Mouse (Mus musculus) CH12.LX (cell line): Measurements from ENCODE around the gene 5330417H12Rik. TPM values are rescaled to one million over a fixed set of nuclear protein-coding genes. Genes with fewer than 3 reads are reported as not detected.

Experiments used
- DNase-seq: peaks from one replicate; pipeline ENCODE4 v3.0.0-alpha.2; 2013; ENCODE audit errors: extremely low read depth
- H3K27ac ChIP-seq: 2 replicates; pipeline ENCODE4 v1.5.1; 2012; ENCODE audit warnings: low read depth, mild to moderate bottlenecking, control low read depth, moderate library complexity; ENCODE audit not compliant: insufficient read depth
- H3K27me3 ChIP-seq: replicated peaks from 2 replicates; pipeline ENCODE3; 2012; ENCODE audit warnings: inconsistent platforms
- H3K36me3 ChIP-seq, 2 experiments: replicated peaks in 1 of 2; 2 replicates each; pipeline versions ENCODE3 to v1.6.1; 2012; ENCODE audit warnings: inconsistent platforms in 1 of 2, low read length in 1 of 2, mild to moderate bottlenecking in 1 of 2, mixed read lengths in 1 of 2, moderate library complexity in 1 of 2; ENCODE audit not compliant: control insufficient read depth in 1 of 2, insufficient read depth in 1 of 2
- H3K4me1 ChIP-seq, 2 experiments: 2 replicates each; pipeline ENCODE4 v1.6.1; 2012; ENCODE audit warnings: inconsistent platforms in 1 of 2, moderate library complexity in 1 of 2; ENCODE audit not compliant: insufficient read depth in 2 of 2, control insufficient read depth in 1 of 2
- H3K4me2 ChIP-seq: 2 replicates; pipeline ENCODE4 v1.6.1; 2012; ENCODE audit warnings: low read depth, mild to moderate bottlenecking, control low read depth; ENCODE audit not compliant: poor library complexity, insufficient read depth, severe bottlenecking
- H3K4me3 ChIP-seq, 3 experiments: fragments of 150-350 bp in 1 of 3; sonication (generic) in 1 of 3; replicated peaks in 1 of 3; 2 replicates each; pipeline versions ENCODE3 to v1.5.1; 2011 to 2012; ENCODE audit warnings: low read depth in 2 of 3, low read length in 2 of 3, mild to moderate bottlenecking in 2 of 3, moderate library complexity in 2 of 3, control low read depth in 1 of 3, improper control_type of control experiment in 1 of 3, inconsistent platforms in 1 of 3, mixed read lengths in 1 of 3; ENCODE audit not compliant: poor library complexity in 1 of 3
- H3K79me2 ChIP-seq: replicated peaks from 2 replicates; pipeline ENCODE4 v1.6.1; 2012; ENCODE audit warnings: mild to moderate bottlenecking, moderate library complexity; ENCODE audit not compliant: control insufficient read depth, poor library complexity, insufficient read depth, severe bottlenecking; ENCODE audit errors: extremely low read depth
- H3K9ac ChIP-seq: 2 replicates; pipeline ENCODE4 v1.6.1; 2012; ENCODE audit warnings: low read depth, mild to moderate bottlenecking, control low read depth, moderate library complexity; ENCODE audit not compliant: insufficient read depth
- H3K9me3 ChIP-seq: replicated peaks from 2 replicates; pipeline ENCODE3; 2012; ENCODE audit warnings: low read length, inconsistent platforms, mixed read lengths
- BHLHE40 ChIP-seq: IDR thresholded peaks from 2 replicates; pipeline ENCODE4 v1.6.1; 2011; ENCODE audit warnings: mild to moderate bottlenecking, low read depth, low read length, improper control_type of control experiment
- CHD1 ChIP-seq: IDR thresholded peaks from 2 replicates; pipeline ENCODE4 v1.6.1; 2012; ENCODE audit warnings: low read depth, low read length, improper control_type of control experiment, inconsistent platforms
- CHD2 ChIP-seq: IDR thresholded peaks from 2 replicates; pipeline ENCODE4 v1.6.1; 2011; ENCODE audit warnings: low read length, improper control_type of control experiment
- CTCF ChIP-seq, 2 experiments: IDR thresholded peaks in 1 of 2; conservative IDR thresholded peaks in 1 of 2; 2 replicates each; pipeline ENCODE4 v1.5.1; 2011 to 2012; ENCODE audit warnings: low read depth in 2 of 2, low read length in 2 of 2, improper control_type of control experiment in 1 of 2, inconsistent platforms in 1 of 2, mild to moderate bottlenecking in 1 of 2, moderate library complexity in 1 of 2
- E2F4 ChIP-seq: IDR thresholded peaks from 2 replicates; pipeline ENCODE4 v1.6.1; 2011; ENCODE audit warnings: low read depth, low read length, improper control_type of control experiment; ENCODE audit not compliant: insufficient replicate concordance
- ELF1 ChIP-seq: IDR thresholded peaks from 2 replicates; pipeline ENCODE4 v1.6.1; 2014; ENCODE audit warnings: low read depth, mild to moderate bottlenecking, inconsistent platforms, low read length, improper control_type of control experiment
- EP300 ChIP-seq: IDR thresholded peaks from 2 replicates; pipeline ENCODE4 v1.6.1; 2011; ENCODE audit warnings: low read length, improper control_type of control experiment
- ETS1 ChIP-seq: conservative IDR thresholded peaks from 2 replicates; pipeline ENCODE4 v1.6.1; 2012; ENCODE audit warnings: low read depth, mild to moderate bottlenecking, inconsistent platforms, low read length, improper control_type of control experiment, moderate library complexity
- GABPA ChIP-seq: IDR thresholded peaks from 2 replicates; pipeline ENCODE4 v1.6.1; 2012; ENCODE audit warnings: low read depth, low read length, improper control_type of control experiment, inconsistent platforms; ENCODE audit not compliant: insufficient replicate concordance
- HCFC1 ChIP-seq: IDR thresholded peaks from 2 replicates; pipeline ENCODE4 v1.6.1; 2012; ENCODE audit warnings: low read depth, mild to moderate bottlenecking, inconsistent platforms, low read length, improper control_type of control experiment
- IRF4 ChIP-seq: IDR thresholded peaks from 2 replicates; pipeline ENCODE4 v1.6.1; 2014; ENCODE audit warnings: low read depth, mild to moderate bottlenecking, inconsistent platforms, low read length, improper control_type of control experiment
- JUN ChIP-seq: IDR thresholded peaks from 2 replicates; pipeline ENCODE4 v1.6.1; 2011; ENCODE audit warnings: low read depth, mild to moderate bottlenecking, low read length, improper control_type of control experiment, moderate library complexity; ENCODE audit not compliant: insufficient read depth
- JUND ChIP-seq: conservative IDR thresholded peaks from 2 replicates; pipeline ENCODE4 v1.6.1; 2011; ENCODE audit warnings: low read depth, low read length, improper control_type of control experiment
- KAT2A ChIP-seq: IDR thresholded peaks from 2 replicates; pipeline ENCODE4 v1.6.1; 2012; ENCODE audit warnings: low read length, improper control_type of control experiment, inconsistent platforms; ENCODE audit not compliant: insufficient replicate concordance
- MAFK ChIP-seq: IDR thresholded peaks from 2 replicates; pipeline ENCODE4 v1.6.1; 2011; ENCODE audit warnings: low read length, improper control_type of control experiment; ENCODE audit not compliant: insufficient replicate concordance
- MAX ChIP-seq: IDR thresholded peaks from 2 replicates; pipeline ENCODE4 v1.6.1; 2011; ENCODE audit warnings: low read length, improper control_type of control experiment
- MAZ ChIP-seq: IDR thresholded peaks from 2 replicates; pipeline ENCODE4 v1.6.1; 2012; ENCODE audit warnings: low read depth, mild to moderate bottlenecking, inconsistent platforms, low read length, improper control_type of control experiment, moderate library complexity
- MEF2A ChIP-seq: IDR thresholded peaks from 2 replicates; pipeline ENCODE4 v1.6.1; 2014; ENCODE audit warnings: low read depth, mild to moderate bottlenecking, inconsistent platforms, low read length, improper control_type of control experiment, borderline replicate concordance
- MXI1 ChIP-seq: IDR thresholded peaks from 2 replicates; pipeline ENCODE4 v1.6.1; 2011; ENCODE audit warnings: mild to moderate bottlenecking, low read depth, low read length, improper control_type of control experiment
- MYC ChIP-seq: IDR thresholded peaks from 2 replicates; pipeline ENCODE4 v1.6.1; 2011; ENCODE audit warnings: low read depth, mild to moderate bottlenecking, improper control_type of control experiment, low read length
- NELFE ChIP-seq: IDR thresholded peaks from 2 replicates; pipeline ENCODE4 v1.6.1; 2011; ENCODE audit warnings: low read depth, low read length, improper control_type of control experiment
- NRF1 ChIP-seq: IDR thresholded peaks from 2 replicates; pipeline ENCODE4 v1.6.1; 2014; ENCODE audit warnings: low read depth, mild to moderate bottlenecking, inconsistent platforms, low read length, improper control_type of control experiment, moderate library complexity
- PAX5 ChIP-seq: IDR thresholded peaks from 2 replicates; pipeline ENCODE4 v1.6.1; 2012; ENCODE audit warnings: low read length, inconsistent platforms, mixed read lengths
- POLR2A ChIP-seq: IDR thresholded peaks from 2 replicates; pipeline ENCODE4 v1.6.1; 2011; ENCODE audit warnings: low read depth, mild to moderate bottlenecking, improper control_type of control experiment, low read length
- POLR2AphosphoS2 ChIP-seq: IDR thresholded peaks from 2 replicates; pipeline ENCODE4 v1.6.1; 2011; ENCODE audit warnings: low read depth, low read length, improper control_type of control experiment
- RAD21 ChIP-seq: IDR thresholded peaks from 2 replicates; pipeline ENCODE4 v1.6.1; 2011; ENCODE audit warnings: low read depth, mild to moderate bottlenecking, low read length, improper control_type of control experiment, moderate library complexity
- RCOR1 ChIP-seq: conservative IDR thresholded peaks from 2 replicates; pipeline ENCODE4 v1.6.1; 2012; ENCODE audit warnings: low read depth, mild to moderate bottlenecking, inconsistent platforms, low read length, improper control_type of control experiment
- SIN3A ChIP-seq: IDR thresholded peaks from 2 replicates; pipeline ENCODE4 v1.6.1; 2012; ENCODE audit warnings: low read length, improper control_type of control experiment, inconsistent platforms
- SMC3 ChIP-seq: IDR thresholded peaks from 2 replicates; pipeline ENCODE4 v1.6.1; 2011; ENCODE audit warnings: low read depth, low read length, improper control_type of control experiment
- TBP ChIP-seq: conservative IDR thresholded peaks from 2 replicates; pipeline ENCODE4 v1.6.1; 2011; ENCODE audit warnings: low read depth, low read length, improper control_type of control experiment
- TCF12 ChIP-seq: IDR thresholded peaks from 2 replicates; pipeline ENCODE4 v1.6.1; 2014; ENCODE audit warnings: low read depth, mild to moderate bottlenecking, inconsistent platforms, low read length, improper control_type of control experiment
- UBTF ChIP-seq: IDR thresholded peaks from 2 replicates; pipeline ENCODE4 v1.6.1; 2012; ENCODE audit warnings: low read depth, mild to moderate bottlenecking, inconsistent platforms, low read length, improper control_type of control experiment, moderate library complexity
- USF1 ChIP-seq: IDR thresholded peaks from 2 replicates; pipeline ENCODE4 v1.6.1; 2014; ENCODE audit warnings: low read depth, mild to moderate bottlenecking, inconsistent platforms, low read length, improper control_type of control experiment
- USF2 ChIP-seq: conservative IDR thresholded peaks from 2 replicates; pipeline ENCODE4 v1.6.1; 2011; ENCODE audit warnings: low read depth, low read length, improper control_type of control experiment
- ZC3H11A ChIP-seq: IDR thresholded peaks from 2 replicates; pipeline ENCODE4 v1.6.1; 2012; ENCODE audit warnings: low read depth, mild to moderate bottlenecking, inconsistent platforms, low read length, improper control_type of control experiment
- ZKSCAN1 ChIP-seq: IDR thresholded peaks from 2 replicates; pipeline ENCODE4 v1.6.1; 2012; ENCODE audit warnings: low read depth, inconsistent platforms, low read length, improper control_type of control experiment, borderline replicate concordance
- ZMIZ1 ChIP-seq: IDR thresholded peaks from 2 replicates; pipeline ENCODE4 v1.6.1; 2012; ENCODE audit warnings: low read depth, mild to moderate bottlenecking, inconsistent platforms, low read length, improper control_type of control experiment
- ZNF384 ChIP-seq: IDR thresholded peaks from 2 replicates; pipeline ENCODE4 v1.6.1; 2012; ENCODE audit warnings: low read depth, low read length, improper control_type of control experiment, inconsistent platforms
- dilution Hi-C: fragments of 300-500 bp; cut with MboI; formaldehyde crosslinking; loops from 2 replicates; pipeline ENCODE4 v1.14.3; 2020; ENCODE audit warnings: low sequenced_read_pairs; ENCODE audit not compliant: extremely low pct_unique_long_range_greater_than_20kb, extremely low pct_ligation_motif_present
- in situ Hi-C: fragments of 300-500 bp; cut with MboI; formaldehyde crosslinking; loops from 3 replicates; pipeline ENCODE4 v1.14.3; 2019; ENCODE audit warnings: low sequenced_read_pairs, low pct_ligation_motif_present, low pct_unique_long_range_greater_than_20kb, mixed read lengths
- polyA plus RNA-seq: library from polyadenylated mRNA; unstranded; fragments of >175 nt; gene quantifications from 2 replicates; pipeline ENCODE4 v1.2.1, GENCODE M21; 2012; ENCODE audit warnings: low read depth; ENCODE audit not compliant: insufficient read length
- total RNA-seq, 2 experiments: library from RNA; depleted of rRNA; stranded (reverse); fragments of 300-350 nt in 1 of 2; fragments of >200 nt in 1 of 2; gene quantifications; 2 replicates each; pipeline ENCODE4 v1.2.3; 2012 to 2014

Gene 5330417H12Rik
- total and polyA plus RNA-seq, 3 experiments = not detected

GRCm38 (mm10) chr7:107593904-107594303, 31.1 kb downstream of the 5330417H12Rik start:
- no peaks in the 10 kb centered on the region for H3K27me3 ChIP-seq
- dilution Hi-C loops = no loop called here
- H3K79me2 ChIP-seq = peaks cover 35% of the 10 kb centered on the region
- H3K27ac ChIP-seq = peak overlapping the region; percentile 87
- no peak for TF ChIP-seq USF2
- TF ChIP-seq NRF1 = peak; percentile 78
- TF ChIP-seq USF1 = no peak
- no peak for TF ChIP-seq POLR2AphosphoS2
- TF ChIP-seq RCOR1 = peak; percentile 68; the same call in 1 of the 2 replicates
- peak; percentile 75 for TF ChIP-seq ETS1
- 0 out of 2 replicates have a peak, but pooled peaks have one; percentile 3 for TF ChIP-seq SMC3
- TF ChIP-seq EP300 = peak; percentile 94
- TF ChIP-seq UBTF = no peak
- no peak; the same call in 1 of the 2 replicates for TF ChIP-seq RAD21
- TF ChIP-seq JUND = no peak; the same call in 1 of the 2 replicates
- no peak for TF ChIP-seq ZKSCAN1
- 0 out of 2 replicates have a peak, but pooled peaks have one; percentile 42 for TF ChIP-seq TBP
- TF ChIP-seq ZC3H11A = no peak
- TF ChIP-seq CTCF (conservative IDR thresholded peaks at IDR 0.05 in 1 of 2, IDR thresholded peaks at IDR 0.05 in 1 of 2; ENCODE audit: low read depth in 2 of 2, low read length in 2 of 2) = no peak
- TF ChIP-seq MEF2A = peak; percentile 92
- no peak; the same call in 1 of the 2 replicates for TF ChIP-seq MYC
- peak; percentile 2; the same call in 1 of the 2 replicates for TF ChIP-seq ZMIZ1
- no peak for TF ChIP-seq CHD1
- no peak for TF ChIP-seq KAT2A
- peak; percentile 84 for TF ChIP-seq TCF12
- TF ChIP-seq IRF4 = peak; percentile 99
- TF ChIP-seq MAX = no peak
- TF ChIP-seq MAFK = no peak
- TF ChIP-seq BHLHE40 = peak; percentile 75
- TF ChIP-seq POLR2A = peak; percentile 40; the same call in 1 of the 2 replicates
- TF ChIP-seq ELF1 = peak; percentile 52; the same call in 1 of the 2 replicates
- no peak for TF ChIP-seq MXI1
- TF ChIP-seq JUN = 0 out of 2 replicates have a peak, but pooled peaks have one; percentile 10
- peak; percentile 82 for TF ChIP-seq ZNF384
- no peak for TF ChIP-seq HCFC1
- no peak for TF ChIP-seq PAX5
- TF ChIP-seq NELFE = no peak
- peak; percentile 50; the same call in 1 of the 2 replicates for TF ChIP-seq CHD2
- no peak for TF ChIP-seq GABPA
- peak; percentile 30; the same call in 1 of the 2 replicates for TF ChIP-seq MAZ
- TF ChIP-seq SIN3A = peak; percentile 46; the same call in 1 of the 2 replicates
- no peak for TF ChIP-seq E2F4
- H3K4me3 ChIP-seq = peak overlapping the region; percentile 85 to 96 (median 93)
- in situ Hi-C loops = no loop called here
- H3K4me1 ChIP-seq = peaks cover 12 to 28% of the 10 kb centered on the region in 2 experiments
- H3K4me2 ChIP-seq = peak overlapping the region; percentile 73
- H3K9me3 ChIP-seq = no peaks in the 10 kb centered on the region
- peak; percentile 89 for DNase-seq
- H3K9ac ChIP-seq = peak overlapping the region; percentile 88
- H3K36me3 ChIP-seq = no peaks in the 10 kb centered on the region
